Mouse (Mus musculus) intestine, embryonic 16.5 days (tissue): ENCODE results near the gene Kcnk2. TPM values are rescaled to one million over a fixed set of nuclear protein-coding genes. Genes with fewer than 3 reads are reported as not detected.

Experiments used
- ATAC-seq: fragments of 200-750 bp; cut with Nextera tagmentation; 2 replicates; pipeline ENCODE4 v1.8.0; 2017; ENCODE audit warnings: moderate TSS enrichment, moderate library complexity
- H3K27ac ChIP-seq: fragments of 300-500 bp; sonication (generic); 2 replicates; pipeline ENCODE4 v1.5.1; 2014; ENCODE audit warnings: mild to moderate bottlenecking, low read length
- H3K27me3 ChIP-seq: fragments of 300-500 bp; sonication (generic); replicated peaks from 2 replicates; pipeline ENCODE4 v1.6.1; 2014; ENCODE audit warnings: low read length, control low read depth, mixed read lengths; ENCODE audit not compliant: control insufficient read depth, insufficient read depth
- H3K36me3 ChIP-seq: fragments of 300-500 bp; sonication (generic); 2 replicates; pipeline ENCODE4 v1.6.1; 2014; ENCODE audit warnings: low read length, control low read depth; ENCODE audit not compliant: control insufficient read depth, insufficient read depth
- H3K4me1 ChIP-seq: fragments of 300-500 bp; sonication (generic); 2 replicates; pipeline ENCODE4 v1.6.1; 2014; ENCODE audit warnings: low read length, control low read depth, mixed read lengths; ENCODE audit not compliant: control insufficient read depth, insufficient read depth
- H3K4me2 ChIP-seq: fragments of 300-500 bp; sonication (generic); 2 replicates; pipeline ENCODE4 v1.6.1; 2014; ENCODE audit warnings: low read depth, low read length, control low read depth
- H3K4me3 ChIP-seq: fragments of 300-500 bp; sonication (generic); 2 replicates; pipeline ENCODE4 v1.5.1; 2014; ENCODE audit warnings: mild to moderate bottlenecking, low read length
- H3K9ac ChIP-seq: fragments of 300-500 bp; sonication (generic); 2 replicates; pipeline ENCODE4 v1.6.1; 2014; ENCODE audit warnings: low read depth, low read length
- H3K9me3 ChIP-seq: fragments of 300-500 bp; sonication (generic); 2 replicates; pipeline ENCODE4 v1.6.1; 2016; ENCODE audit warnings: low read length, control low read depth; ENCODE audit not compliant: control insufficient read depth
- WGBS: fragments of 180-500 bp; shearing (Covaris S2); extraction: QIAGEN DNeasy Blood & Tissue Kit; methylation state at CpG from one replicate; pipeline ENCODE4 v1.1.7; 2014; 5-methylcytosine and 5-hydroxymethylcytosine counted together
- polyA plus RNA-seq: library from polyadenylated mRNA; unstranded; fragments of >200 nt; fragmentation: Nextera tagmentation; extraction: Ambion mirVana; gene quantifications from 2 replicates; pipeline ENCODE4 v1.2.1, GENCODE M21; 2015

The Kcnk2 gene
- polyA plus RNA-seq, 1 experiment from 2014 or later, result 2.3 TPM

- Histone ChIP-seq H3K9me3 (no peaks in the 10 kb centered on the region), H3K4me3 (no peak overlapping the region), H3K4me2 (no peak overlapping the region), H3K36me3 (no peaks in the 10 kb centered on the region), H3K9ac (no peak overlapping the region), H3K27ac (no peak overlapping the region), H3K27me3 (no peaks in the 10 kb centered on the region), H3K4me1 (no peaks in the 10 kb centered on the region)
- WGBS, result 72% methylated on average over 1 of the region's 1 CpGs
- ATAC-seq, result no peak
Observed at GRCm38 (mm10) chr1:189353887-189354286, 48.2 kb downstream of the Kcnk2 start.

- Histone ChIP-seq H3K9me3 (no peaks in the 10 kb centered on the region), H3K36me3 (no peaks in the 10 kb centered on the region), H3K4me1 (no peaks in the 10 kb centered on the region), H3K4me2 (no peak overlapping the region), H3K27ac (no peak overlapping the region), H3K27me3 (no peaks in the 10 kb centered on the region), H3K4me3 (no peak overlapping the region), H3K9ac (no peak overlapping the region)
- 68% methylated on average over 6 of the region's 6 CpGs for WGBS
- no peak for ATAC-seq
Observed at GRCm38 (mm10) chr1:189351804-189352203, 50.3 kb downstream of the Kcnk2 start.

DNA sequence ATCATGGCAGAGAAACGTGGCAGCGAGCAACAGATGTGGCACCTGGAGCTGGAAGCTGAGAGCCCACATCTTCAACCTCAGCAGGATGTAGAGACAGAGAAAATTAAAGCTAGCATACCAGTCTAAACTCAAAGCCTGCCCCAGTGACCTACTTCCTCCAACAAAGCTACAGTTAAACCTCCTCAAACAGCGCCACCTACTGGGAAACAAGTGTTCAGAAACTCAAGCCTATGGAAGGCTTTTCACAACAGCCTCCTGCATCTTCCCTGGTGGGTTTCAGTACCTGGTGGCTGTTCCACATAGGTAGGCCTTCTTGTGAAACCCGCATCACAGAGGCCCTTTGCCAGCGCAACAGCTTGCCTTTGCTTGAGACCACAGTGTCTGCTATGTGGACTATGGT lies 52.9 kb downstream of the Kcnk2 start:
- Histone ChIP-seq H3K27me3 (0 out of 2 replicates have a peak, but pooled peaks cover 2% of the 10 kb centered on the region), H3K9ac (no peak overlapping the region), H3K9me3 (no peaks in the 10 kb centered on the region), H3K36me3 (no peaks in the 10 kb centered on the region), H3K4me2 (no peak overlapping the region), H3K4me1 (no peaks in the 10 kb centered on the region), H3K27ac (no peak overlapping the region), H3K4me3 (no peak overlapping the region)
- 95% methylated on average over 5 of the region's 5 CpGs for WGBS
- ATAC-seq, result no peak

DNA sequence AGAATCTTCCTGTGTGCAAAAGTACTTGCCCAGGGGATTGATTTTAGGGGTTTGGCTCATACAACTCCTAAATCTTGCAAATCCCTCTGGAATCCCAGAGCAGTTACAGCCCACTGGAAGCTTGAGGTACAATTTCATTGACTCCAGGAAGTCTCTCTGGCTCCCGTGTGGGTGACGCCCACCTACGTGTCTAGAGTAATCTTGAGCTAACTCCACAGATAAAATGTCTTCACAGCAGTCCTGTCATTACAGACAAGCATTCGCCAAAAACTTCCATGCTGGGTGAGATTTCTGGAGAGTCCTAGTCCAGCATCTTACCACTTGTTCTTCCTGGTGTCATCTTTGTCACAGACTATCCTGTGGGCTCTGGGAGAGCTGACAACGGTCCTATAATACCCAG lies 56.9 kb downstream of the Kcnk2 start:
- H3K4me2 ChIP-seq, result no peak overlapping the region
- no peak overlapping the region for H3K27ac ChIP-seq
- no peak overlapping the region for H3K4me3 ChIP-seq
- peaks cover 6% of the 10 kb centered on the region for H3K4me1 ChIP-seq
- peaks cover 15% of the 10 kb centered on the region for H3K27me3 ChIP-seq
- WGBS, result 64% methylated on average over 5 of the region's 5 CpGs
- H3K36me3 ChIP-seq, result no peaks in the 10 kb centered on the region
- no peak for ATAC-seq
- H3K9ac ChIP-seq, result no peak overlapping the region
- H3K9me3 ChIP-seq, result no peaks in the 10 kb centered on the region

DNA sequence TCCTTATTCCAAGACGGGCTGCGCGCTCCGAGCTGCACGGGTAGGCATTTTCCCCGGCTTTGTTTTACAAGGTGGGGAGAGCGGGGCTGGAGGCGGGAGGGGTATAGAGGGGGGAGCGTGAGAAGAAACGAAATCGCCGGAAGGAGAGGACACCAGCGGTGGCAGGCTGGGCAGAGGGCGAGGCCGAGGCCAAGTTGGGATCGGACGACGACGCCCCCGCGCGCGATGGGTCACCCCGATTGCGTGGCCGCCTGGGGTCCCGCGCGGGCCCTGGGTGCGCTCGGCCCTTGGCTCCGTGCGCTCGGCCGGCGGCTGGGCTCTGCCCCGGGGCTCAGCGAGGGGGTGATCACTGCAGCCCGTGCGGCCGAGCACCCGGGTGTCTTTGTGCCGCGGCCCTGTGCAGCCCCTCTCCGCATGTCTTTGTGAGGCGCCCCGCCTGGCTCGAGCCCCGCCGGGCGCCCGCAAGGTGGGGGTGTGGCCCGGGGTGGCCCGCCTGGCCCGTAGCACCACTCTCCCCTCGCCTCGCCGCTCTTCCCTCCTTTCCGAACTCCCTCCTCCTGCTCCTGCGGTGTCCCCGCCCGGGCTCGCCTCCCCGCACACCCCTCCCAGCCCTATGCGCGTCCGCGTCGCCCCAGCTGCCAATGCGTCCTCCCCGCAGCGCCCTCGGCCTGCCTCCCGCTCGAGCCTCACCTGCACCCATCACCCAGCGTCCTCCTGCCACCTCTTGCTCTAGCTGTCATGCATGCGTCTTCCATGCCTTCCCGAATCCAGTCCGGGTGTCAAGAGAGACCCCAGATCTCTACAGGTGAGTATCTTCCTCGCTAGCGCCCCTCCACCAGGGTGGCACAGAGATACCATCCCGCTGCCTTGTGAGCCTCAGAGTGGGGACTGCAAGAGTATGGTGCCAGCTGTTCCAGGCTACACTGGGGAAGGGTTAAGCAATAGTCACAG lies 58.5 kb downstream of the Kcnk2 start:
- 2% methylated on average over 76 of the region's 82 CpGs for WGBS
- peak; percentile 79 for ATAC-seq
- Histone ChIP-seq H3K4me3 (peak overlapping the region; percentile 63), H3K4me1 (peaks cover 6% of the 10 kb centered on the region), H3K9me3 (no peaks in the 10 kb centered on the region), H3K9ac (peak overlapping the region; percentile 74), H3K4me2 (peak overlapping the region; percentile 98), H3K27ac (no peak overlapping the region), H3K36me3 (no peaks in the 10 kb centered on the region), H3K27me3 (peaks cover 15% of the 10 kb centered on the region)

GRCm38 (mm10) chr1:189342416-189343104 lies 59.5 kb downstream of the Kcnk2 start:
- ATAC-seq, result no peak
- H3K36me3 ChIP-seq, result no peaks in the 10 kb centered on the region
- H3K4me1 ChIP-seq, result peaks cover 6% of the 10 kb centered on the region
- H3K27me3 ChIP-seq, result peaks cover 15% of the 10 kb centered on the region
- 3% methylated on average over 30 of the region's 30 CpGs for WGBS
- no peak overlapping the region for H3K27ac ChIP-seq
- H3K4me2 ChIP-seq, result peak overlapping the region; percentile 98
- peak overlapping the region; percentile 58 for H3K9ac ChIP-seq
- no peaks in the 10 kb centered on the region for H3K9me3 ChIP-seq
- H3K4me3 ChIP-seq, result peak overlapping the region; percentile 63

DNA sequence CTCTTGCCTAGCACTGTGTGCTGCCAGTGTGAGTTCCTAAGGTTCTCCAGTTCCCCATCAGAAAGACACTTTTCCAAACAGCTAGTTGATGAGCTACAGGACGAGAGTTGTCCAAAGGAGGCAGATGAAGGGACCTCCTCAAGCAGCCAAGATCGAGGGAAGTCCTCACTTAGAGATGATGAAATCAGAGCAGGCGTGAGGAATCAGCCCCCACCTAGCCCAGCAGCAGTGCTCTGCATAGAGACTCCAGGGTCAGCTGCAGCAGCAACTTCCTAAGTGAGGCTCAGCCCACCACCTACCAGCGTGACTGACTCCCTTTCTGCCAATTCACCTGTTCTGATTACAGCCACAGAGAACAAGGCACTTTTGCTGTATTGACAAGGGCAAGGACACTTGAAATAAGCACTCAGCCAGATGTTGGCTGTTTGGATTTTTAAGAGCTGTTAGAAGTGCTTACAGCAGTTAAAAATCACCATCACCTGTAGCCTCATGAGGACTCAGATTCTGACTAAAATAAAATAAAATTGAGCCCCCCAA lies 60.6 kb downstream of the Kcnk2 start:
- Histone ChIP-seq H3K27me3 (peaks cover 15% of the 10 kb centered on the region), H3K9me3 (no peaks in the 10 kb centered on the region), H3K9ac (no peak overlapping the region), H3K4me1 (peaks cover 6% of the 10 kb centered on the region), H3K4me3 (no peak overlapping the region), H3K36me3 (no peaks in the 10 kb centered on the region), H3K27ac (no peak overlapping the region), H3K4me2 (no peak overlapping the region)
- no peak for ATAC-seq
- 46% methylated on average over 4 of the region's 4 CpGs for WGBS

- Histone ChIP-seq H3K9ac (no peak overlapping the region), H3K36me3 (no peaks in the 10 kb centered on the region), H3K4me1 (no peaks in the 10 kb centered on the region), H3K9me3 (no peaks in the 10 kb centered on the region), H3K27ac (no peak overlapping the region), H3K4me2 (no peak overlapping the region), H3K27me3 (no peaks in the 10 kb centered on the region), H3K4me3 (no peak overlapping the region)
- no peak for ATAC-seq
- WGBS, result 56% methylated on average over 2 of the region's 2 CpGs
Observed at GRCm38 (mm10) chr1:189315896-189316295, 86.2 kb downstream of the Kcnk2 start.

- H3K27ac ChIP-seq, result no peak overlapping the region
- no peaks in the 10 kb centered on the region for H3K9me3 ChIP-seq
- H3K9ac ChIP-seq, result no peak overlapping the region
- H3K4me1 ChIP-seq, result no peaks in the 10 kb centered on the region
- WGBS, result 79% methylated on average over 6 of the region's 6 CpGs
- H3K4me3 ChIP-seq, result no peak overlapping the region
- no peak for ATAC-seq
- H3K4me2 ChIP-seq, result no peak overlapping the region
- no peaks in the 10 kb centered on the region for H3K36me3 ChIP-seq
- no peaks in the 10 kb centered on the region for H3K27me3 ChIP-seq
Observed at GRCm38 (mm10) chr1:189314495-189314894, 87.6 kb downstream of the Kcnk2 start.
